Mouse (Mus musculus) thymus, adult 2 months (tissue): ENCODE results near the gene Serpina3c. TPM values are rescaled to one million over a fixed set of nuclear protein-coding genes. Genes with fewer than 3 reads are reported as not detected.

ENCODE experiments used
- DNase-seq: peaks from one replicate; pipeline ENCODE4 v3.0.0; 2021
- H3K27ac ChIP-seq: fragments of 200-500 bp; 2 replicates; pipeline ENCODE4 v1.5.1; 2012; ENCODE audit warnings: low read length, control low read depth; ENCODE audit not compliant: control insufficient read depth, insufficient read depth
- H3K27me3 ChIP-seq: fragments of 200-500 bp; 2 replicates; pipeline ENCODE4 v1.6.1; 2012; ENCODE audit warnings: mild to moderate bottlenecking, low read length, moderate library complexity, mixed read lengths; ENCODE audit not compliant: control insufficient read depth, insufficient read depth
- H3K36me3 ChIP-seq: fragments of 200-500 bp; 2 replicates; pipeline ENCODE4 v1.6.1; 2012; ENCODE audit warnings: mild to moderate bottlenecking, low read length, moderate library complexity; ENCODE audit not compliant: control insufficient read depth, insufficient read depth
- H3K4me1 ChIP-seq: fragments of 200-500 bp; replicated peaks from 2 replicates; pipeline ENCODE4 v1.6.1; 2012; ENCODE audit warnings: low read length; ENCODE audit not compliant: control insufficient read depth, insufficient read depth
- H3K4me3 ChIP-seq: fragments of 200-500 bp; 2 replicates; pipeline ENCODE4 v1.5.1; 2012; ENCODE audit warnings: mild to moderate bottlenecking, low read length, control low read depth, moderate library complexity; ENCODE audit not compliant: control insufficient read depth, insufficient read depth
- CTCF ChIP-seq: fragments of 200-500 bp; IDR thresholded peaks from 2 replicates; pipeline ENCODE4 v1.5.1; 2012; ENCODE audit warnings: mild to moderate bottlenecking, control low read depth, low read length, moderate library complexity, borderline replicate concordance; ENCODE audit not compliant: control insufficient read depth, poor library complexity, insufficient read depth; ENCODE audit errors: extremely low read depth
- POLR2A ChIP-seq: fragments of 200-500 bp; IDR thresholded peaks from 2 replicates; pipeline ENCODE4 v1.6.1; 2012; ENCODE audit warnings: mild to moderate bottlenecking, low read length, control low read depth, moderate library complexity; ENCODE audit not compliant: control insufficient read depth, poor library complexity, insufficient read depth; ENCODE audit errors: extremely low read depth
- WGBS: fragments of 180-500 bp; shearing (Covaris S2); methylation state at CpG from one replicate; pipeline ENCODE4 v1.1.7; 2018; 5-methylcytosine and 5-hydroxymethylcytosine counted together
- polyA plus RNA-seq: library from polyadenylated mRNA; depleted of rRNA; stranded (reverse); fragments of >200 nt; gene quantifications from 2 replicates; pipeline ENCODE4 v1.2.3, GENCODE M21; 2012

The Serpina3c gene
- polyA plus RNA-seq, 1 experiment: 1.7 TPM

- Histone ChIP-seq H3K4me1 (no peaks in the 10 kb centered on the region), H3K36me3 (no peaks in the 10 kb centered on the region), H3K4me3 (no peak overlapping the region), H3K27ac (no peak overlapping the region), H3K27me3 (no peaks in the 10 kb centered on the region)
- 92% methylated on average over 1 of the region's 1 CpGs for WGBS
- no peak for TF ChIP-seq POLR2A
- TF ChIP-seq CTCF: no peak
- peak; percentile 0 for DNase-seq
Observed at GRCm38 (mm10) chr12:104141506-104141905, 12.2 kb downstream of the Serpina3c start.

- Histone ChIP-seq H3K36me3 (no peaks in the 10 kb centered on the region), H3K4me3 (no peak overlapping the region), H3K4me1 (no peaks in the 10 kb centered on the region), H3K27me3 (no peaks in the 10 kb centered on the region), H3K27ac (no peak overlapping the region)
- DNase-seq: no peak
- 92% methylated on average over 4 of the region's 4 CpGs for WGBS
- TF ChIP-seq POLR2A (no peak), CTCF (no peak)
Observed at GRCm38 (mm10) chr12:104140543-104141103, 13.0 kb downstream of the Serpina3c start.

GRCm38 (mm10) chr12:104138216-104138615 is 15.5 kb downstream of the Serpina3c start:
- Histone ChIP-seq H3K4me1 (no peaks in the 10 kb centered on the region), H3K27ac (no peak overlapping the region), H3K27me3 (no peaks in the 10 kb centered on the region), H3K36me3 (no peaks in the 10 kb centered on the region), H3K4me3 (no peak overlapping the region)
- no peak for TF ChIP-seq CTCF
- TF ChIP-seq POLR2A: no peak
- no peak for DNase-seq
- WGBS: 91% methylated on average over 2 of the region's 2 CpGs

GRCm38 (mm10) chr12:104131041-104131440 is 22.6 kb downstream of the Serpina3c start:
- TF ChIP-seq POLR2A (no peak), CTCF (no peak)
- H3K27ac ChIP-seq: no peak overlapping the region
- H3K36me3 ChIP-seq: no peaks in the 10 kb centered on the region
- no peaks in the 10 kb centered on the region for H3K27me3 ChIP-seq
- H3K4me1 ChIP-seq: no peaks in the 10 kb centered on the region
- no peak for DNase-seq
- no peak overlapping the region for H3K4me3 ChIP-seq

GRCm38 (mm10) chr12:104127696-104128095 is 26.0 kb downstream of the Serpina3c start, which contains the start of gene Serpina3b:
Gene Serpina3b (plus strand): TSS chr12:104127996.
- H3K4me1 ChIP-seq: no peaks in the 10 kb centered on the region
- WGBS: 87% methylated on average over 5 of the region's 5 CpGs

GRCm38 (mm10) chr12:104125021-104125560 is 28.6 kb downstream of the Serpina3c start:
- 89% methylated on average over 5 of the region's 5 CpGs for WGBS

More at GRCm38 (mm10) chr12:104127696-104128095, 26.0 kb downstream of the Serpina3c start, which contains the start of gene Serpina3b:
- H3K27me3 ChIP-seq: no peaks in the 10 kb centered on the region
- H3K27ac ChIP-seq: no peak within 1 kb of the TSS
- TF ChIP-seq POLR2A (no peak), CTCF (no peak)
- no peak for DNase-seq
- H3K4me3 ChIP-seq: no peak within 1 kb of the TSS
- H3K36me3 ChIP-seq: no peaks in the 10 kb centered on the region

More at GRCm38 (mm10) chr12:104125021-104125560, 28.6 kb downstream of the Serpina3c start:
- Histone ChIP-seq H3K36me3 (no peaks in the 10 kb centered on the region), H3K4me3 (no peak overlapping the region), H3K4me1 (no peaks in the 10 kb centered on the region), H3K27me3 (no peaks in the 10 kb centered on the region), H3K27ac (no peak overlapping the region)
- no peak for DNase-seq
- TF ChIP-seq CTCF: no peak
- TF ChIP-seq POLR2A: no peak
